Mouse (Mus musculus) intestine, embryonic 16.5 days (tissue): Measurements from ENCODE around the gene Trub1. TPM values are rescaled to one million over a fixed set of nuclear protein-coding genes. Genes with fewer than 3 reads are reported as not detected.

Source experiments
- ATAC-seq: fragments of 200-750 bp; cut with Nextera tagmentation; 2 replicates; pipeline ENCODE4 v1.8.0; 2017; ENCODE audit warnings: moderate TSS enrichment, moderate library complexity
- H3K27ac ChIP-seq: fragments of 300-500 bp; sonication (generic); 2 replicates; pipeline ENCODE4 v1.5.1; 2014; ENCODE audit warnings: mild to moderate bottlenecking, low read length
- H3K27me3 ChIP-seq: fragments of 300-500 bp; sonication (generic); replicated peaks from 2 replicates; pipeline ENCODE4 v1.6.1; 2014; ENCODE audit warnings: low read length, control low read depth, mixed read lengths; ENCODE audit not compliant: control insufficient read depth, insufficient read depth
- H3K36me3 ChIP-seq: fragments of 300-500 bp; sonication (generic); 2 replicates; pipeline ENCODE4 v1.6.1; 2014; ENCODE audit warnings: low read length, control low read depth; ENCODE audit not compliant: control insufficient read depth, insufficient read depth
- H3K4me1 ChIP-seq: fragments of 300-500 bp; sonication (generic); 2 replicates; pipeline ENCODE4 v1.6.1; 2014; ENCODE audit warnings: low read length, control low read depth, mixed read lengths; ENCODE audit not compliant: control insufficient read depth, insufficient read depth
- H3K4me2 ChIP-seq: fragments of 300-500 bp; sonication (generic); 2 replicates; pipeline ENCODE4 v1.6.1; 2014; ENCODE audit warnings: low read depth, low read length, control low read depth
- H3K4me3 ChIP-seq: fragments of 300-500 bp; sonication (generic); 2 replicates; pipeline ENCODE4 v1.5.1; 2014; ENCODE audit warnings: mild to moderate bottlenecking, low read length
- H3K9ac ChIP-seq: fragments of 300-500 bp; sonication (generic); 2 replicates; pipeline ENCODE4 v1.6.1; 2014; ENCODE audit warnings: low read depth, low read length
- H3K9me3 ChIP-seq: fragments of 300-500 bp; sonication (generic); 2 replicates; pipeline ENCODE4 v1.6.1; 2016; ENCODE audit warnings: low read length, control low read depth; ENCODE audit not compliant: control insufficient read depth
- WGBS: fragments of 180-500 bp; shearing (Covaris S2); extraction: QIAGEN DNeasy Blood & Tissue Kit; methylation state at CpG from one replicate; pipeline ENCODE4 v1.1.7; 2014; 5-methylcytosine and 5-hydroxymethylcytosine counted together
- polyA plus RNA-seq: library from polyadenylated mRNA; unstranded; fragments of >200 nt; fragmentation: Nextera tagmentation; extraction: Ambion mirVana; gene quantifications from 2 replicates; pipeline ENCODE4 v1.2.1, GENCODE M21; 2015

Gene Trub1
- polyA plus RNA-seq, 1 experiment from 2014 or later, result 19.8 TPM

DNA sequence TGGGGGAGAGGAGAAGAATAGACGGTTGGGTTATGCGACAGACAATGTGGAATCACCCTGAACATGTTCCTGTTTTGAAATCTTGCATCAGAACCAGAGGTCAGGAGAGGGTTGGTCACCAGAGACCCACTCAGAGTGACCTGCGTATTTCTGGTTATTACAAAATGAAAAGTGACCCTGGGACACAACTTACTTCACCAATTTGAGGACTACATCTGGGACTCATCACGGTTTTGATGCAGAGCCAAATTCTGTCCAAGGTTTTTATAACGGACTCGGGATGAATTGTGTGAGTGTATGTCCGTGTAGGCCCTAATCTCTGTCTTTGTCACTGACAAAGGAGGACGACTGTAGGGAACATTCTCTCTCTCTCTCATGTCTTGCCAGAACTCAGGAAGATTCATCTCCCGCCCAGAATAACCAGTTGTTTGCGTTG, 16.1 kb upstream of the Trub1 start:
- H3K36me3 ChIP-seq, result no peaks in the 10 kb centered on the region
- H3K4me1 ChIP-seq, result peaks cover 4% of the 10 kb centered on the region; the same call in 1 of the 2 replicates
- H3K4me3 ChIP-seq, result no peak overlapping the region
- H3K9me3 ChIP-seq, result no peaks in the 10 kb centered on the region
- H3K9ac ChIP-seq, result no peak overlapping the region
- no peak overlapping the region for H3K27ac ChIP-seq
- no peak overlapping the region for H3K4me2 ChIP-seq
- 44% methylated on average over 10 of the region's 10 CpGs for WGBS
- H3K27me3 ChIP-seq, result no peaks in the 10 kb centered on the region
- peak; percentile 58; the same call in 1 of the 2 replicates for ATAC-seq

GRCm38 (mm10) chr19:57437042-57437441, 15.7 kb upstream of the Trub1 start:
- no peak overlapping the region for H3K9ac ChIP-seq
- no peaks in the 10 kb centered on the region for H3K27me3 ChIP-seq
- no peak overlapping the region for H3K4me3 ChIP-seq
- peaks cover 4% of the 10 kb centered on the region; the same call in 1 of the 2 replicates for H3K4me1 ChIP-seq
- no peak overlapping the region for H3K27ac ChIP-seq
- ATAC-seq, result no peak
- 51% methylated on average over 7 of the region's 7 CpGs for WGBS
- no peaks in the 10 kb centered on the region for H3K36me3 ChIP-seq
- no peaks in the 10 kb centered on the region for H3K9me3 ChIP-seq
- H3K4me2 ChIP-seq, result no peak overlapping the region

GRCm38 (mm10) chr19:57439296-57439695, 13.4 kb upstream of the Trub1 start:
- Histone ChIP-seq H3K27ac (no peak overlapping the region), H3K4me3 (no peak overlapping the region), H3K4me2 (no peak overlapping the region), H3K4me1 (peaks cover 7% of the 10 kb centered on the region; the same call in 1 of the 2 replicates), H3K27me3 (no peaks in the 10 kb centered on the region), H3K9me3 (no peaks in the 10 kb centered on the region), H3K9ac (no peak overlapping the region), H3K36me3 (no peaks in the 10 kb centered on the region)
- 98% methylated on average over 5 of the region's 5 CpGs for WGBS
- no peak for ATAC-seq

GRCm38 (mm10) chr19:57441501-57441900, 11.2 kb upstream of the Trub1 start:
- Histone ChIP-seq H3K4me2 (no peak overlapping the region), H3K4me3 (no peak overlapping the region), H3K9me3 (no peaks in the 10 kb centered on the region), H3K4me1 (peaks cover 7% of the 10 kb centered on the region; the same call in 1 of the 2 replicates), H3K9ac (no peak overlapping the region), H3K36me3 (no peaks in the 10 kb centered on the region), H3K27me3 (no peaks in the 10 kb centered on the region), H3K27ac (no peak overlapping the region)
- no peak for ATAC-seq
- WGBS, result 37% methylated on average over 7 of the region's 7 CpGs

GRCm38 (mm10) chr19:57442936-57443657, 9.6 kb upstream of the Trub1 start:
- WGBS, result 42% methylated on average over 8 of the region's 8 CpGs

GRCm38 (mm10) chr19:57445049-57445448, 7.7 kb upstream of the Trub1 start:
- Histone ChIP-seq H3K4me3 (no peak overlapping the region), H3K27ac (no peak overlapping the region), H3K4me2 (no peak overlapping the region), H3K36me3 (no peaks in the 10 kb centered on the region), H3K9me3 (no peaks in the 10 kb centered on the region), H3K4me1 (0 out of 2 replicates have a peak, but pooled peaks cover 3% of the 10 kb centered on the region), H3K27me3 (no peaks in the 10 kb centered on the region), H3K9ac (no peak overlapping the region)
- 58% methylated on average over 5 of the region's 5 CpGs for WGBS
- ATAC-seq, result no peak

More at GRCm38 (mm10) chr19:57442936-57443657, 9.6 kb upstream of the Trub1 start:
- Histone ChIP-seq H3K27me3 (no peaks in the 10 kb centered on the region), H3K9me3 (no peaks in the 10 kb centered on the region), H3K9ac (no peak overlapping the region), H3K4me3 (no peak overlapping the region), H3K27ac (no peak overlapping the region), H3K36me3 (no peaks in the 10 kb centered on the region), H3K4me2 (no peak overlapping the region), H3K4me1 (peaks cover 7% of the 10 kb centered on the region; the same call in 1 of the 2 replicates)
- ATAC-seq, result no peak

GRCm38 (mm10) chr19:57450849-57451248, 1.9 kb upstream of the Trub1 start:
- H3K4me3 ChIP-seq, result no peak overlapping the region
- H3K36me3 ChIP-seq, result no peaks in the 10 kb centered on the region
- no peak overlapping the region for H3K4me2 ChIP-seq
- no peak for ATAC-seq
- H3K4me1 ChIP-seq, result 0 out of 2 replicates have a peak, but pooled peaks cover 3% of the 10 kb centered on the region
- H3K27ac ChIP-seq, result no peak overlapping the region
- H3K27me3 ChIP-seq, result no peaks in the 10 kb centered on the region
- no peak overlapping the region for H3K9ac ChIP-seq
- H3K9me3 ChIP-seq, result no peaks in the 10 kb centered on the region
- WGBS, result 65% methylated on average over 1 of the region's 1 CpGs

- Histone ChIP-seq H3K36me3 (no peaks in the 10 kb centered on the region), H3K4me1 (0 out of 2 replicates have a peak, but pooled peaks cover 3% of the 10 kb centered on the region), H3K27ac (no peak overlapping the region), H3K27me3 (no peaks in the 10 kb centered on the region), H3K4me3 (no peak overlapping the region), H3K9me3 (no peaks in the 10 kb centered on the region), H3K9ac (no peak overlapping the region), H3K4me2 (no peak overlapping the region)
- 89% methylated on average over 4 of the region's 4 CpGs for WGBS
- ATAC-seq, result no peak
Measured at GRCm38 (mm10) chr19:57451762-57452161, 950 bp upstream of the Trub1 start.

GRCm38 (mm10) chr19:57453218-57453600, 497 bp downstream of the Trub1 start:
- WGBS, result 6% methylated on average over 6 of the region's 6 CpGs
- peak overlapping the region; percentile 80 for H3K9ac ChIP-seq
- peak overlapping the region; percentile 25; the same call in 1 of the 2 replicates for H3K27ac ChIP-seq
- no peaks in the 10 kb centered on the region for H3K36me3 ChIP-seq
- peak overlapping the region; percentile 73 for H3K4me3 ChIP-seq
- H3K4me1 ChIP-seq, result 0 out of 2 replicates have a peak, but pooled peaks cover 3% of the 10 kb centered on the region
- no peaks in the 10 kb centered on the region for H3K27me3 ChIP-seq
- peak overlapping the region; percentile 57 for H3K4me2 ChIP-seq
- ATAC-seq, result peak; percentile 52
- H3K9me3 ChIP-seq, result no peaks in the 10 kb centered on the region
